Mouse (Mus musculus) heart, embryonic 12.5 days (tissue): ENCODE data around the gene Olfr732. TPM values are rescaled to one million over a fixed set of nuclear protein-coding genes. Genes with fewer than 3 reads are reported as not detected.

Experiments
- ATAC-seq: fragments of 200-750 bp; cut with Nextera tagmentation; 2 replicates; pipeline ENCODE4 v1.8.0; 2017; ENCODE audit warnings: moderate TSS enrichment, moderate library complexity; ENCODE audit not compliant: insufficient number of reproducible peaks, low FRiP score
- H3K27ac ChIP-seq: fragments of 300-500 bp; sonication (generic); 2 replicates; pipeline ENCODE4 v1.5.1; 2016; ENCODE audit warnings: mild to moderate bottlenecking, moderate library complexity; ENCODE audit not compliant: poor library complexity, severe bottlenecking
- H3K27me3 ChIP-seq: fragments of 300-500 bp; sonication (generic); replicated peaks from 2 replicates; pipeline ENCODE4 v1.6.1; 2016; ENCODE audit warnings: mild to moderate bottlenecking, moderate library complexity
- H3K36me3 ChIP-seq: fragments of 300-500 bp; sonication (generic); 2 replicates; pipeline ENCODE4 v1.6.1; 2016; ENCODE audit warnings: mild to moderate bottlenecking, moderate library complexity
- H3K4me1 ChIP-seq: fragments of 300-500 bp; sonication (generic); replicated peaks from 2 replicates; pipeline ENCODE4 v1.6.1; 2016; ENCODE audit warnings: mild to moderate bottlenecking
- H3K4me2 ChIP-seq: fragments of 300-500 bp; sonication (generic); 2 replicates; pipeline ENCODE4 v1.6.1; 2016; ENCODE audit warnings: mild to moderate bottlenecking, moderate library complexity
- H3K4me3 ChIP-seq: fragments of 300-500 bp; sonication (generic); 2 replicates; pipeline ENCODE4 v1.5.1; 2016; ENCODE audit warnings: mild to moderate bottlenecking
- H3K9ac ChIP-seq: fragments of 300-500 bp; sonication (generic); 2 replicates; pipeline ENCODE4 v1.6.1; 2016; ENCODE audit warnings: mild to moderate bottlenecking, moderate library complexity
- H3K9me3 ChIP-seq: fragments of 300-500 bp; sonication (generic); replicated peaks from 2 replicates; pipeline ENCODE4 v1.6.1; 2016; ENCODE audit warnings: mild to moderate bottlenecking, moderate library complexity
- WGBS: fragments of 180-500 bp; shearing (Covaris S2); methylation state at CpG from one replicate; pipeline ENCODE4 v1.1.7; 2016; 5-methylcytosine and 5-hydroxymethylcytosine counted together
- polyA plus RNA-seq: library from polyadenylated mRNA; unstranded; fragments of >200 nt; fragmentation: Nextera tagmentation; extraction: Ambion mirVana; gene quantifications from 2 replicates; pipeline ENCODE4 v1.2.1, GENCODE M21; 2016

Olfr732 gene
- polyA plus RNA-seq = not detected in 2 replicates

DNA sequence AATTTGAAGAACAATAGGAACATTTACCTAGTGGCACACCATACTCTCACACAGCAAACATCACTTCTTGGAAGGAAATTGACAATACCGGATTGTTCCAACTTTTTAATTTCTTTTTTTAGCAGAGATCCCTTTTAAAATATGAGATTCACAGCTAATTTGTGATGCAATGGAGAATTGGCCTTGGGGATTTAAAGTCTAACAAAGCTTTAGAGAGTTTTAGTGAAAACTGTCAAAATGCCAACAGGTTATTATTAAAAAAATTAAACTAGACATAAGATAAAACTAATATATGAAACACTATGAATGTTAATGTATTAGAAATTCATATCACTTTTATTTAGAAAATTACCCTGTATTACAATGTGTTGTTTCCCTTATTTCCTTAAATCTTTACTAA, at the start of gene Olfr732:
TSS of gene Olfr732 (minus strand) at position 101 of the 400 bp plus-strand sequence.
- WGBS = 86% methylated on average over 1 of the region's 1 CpGs
- no peaks in the 10 kb centered on the region for H3K27me3 ChIP-seq

DNA sequence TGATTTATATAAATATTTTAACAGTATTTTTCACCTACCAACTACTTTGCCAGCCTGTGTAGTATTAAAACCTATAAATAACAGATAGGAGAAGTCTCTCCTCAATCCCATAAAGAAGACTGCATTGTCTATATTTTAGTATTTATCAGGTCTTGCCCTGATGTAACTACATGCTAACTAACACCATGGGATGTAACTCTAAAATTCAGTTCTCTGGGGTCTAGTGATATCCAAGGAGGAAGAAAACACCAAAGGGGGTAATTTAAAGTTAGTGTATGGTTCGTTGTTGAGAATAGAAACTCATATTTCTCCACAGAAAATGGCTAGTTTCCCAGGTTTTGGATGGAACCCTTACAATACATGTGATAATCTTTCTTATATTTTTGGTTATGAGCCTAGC, 42.7 kb upstream of the Olfr732 start, which contains the start of gene Olfr734:
TSS of gene Olfr734 (minus strand) at position 101 of the 400 bp plus-strand sequence.
- Histone ChIP-seq H3K9ac (no peak within 1 kb of the TSS), H3K4me3 (no peak within 1 kb of the TSS), H3K4me1 (no peaks in the 10 kb centered on the region), H3K4me2 (no peak within 1 kb of the TSS), H3K27ac (no peak within 1 kb of the TSS), H3K27me3 (no peaks in the 10 kb centered on the region), H3K36me3 (no peaks in the 10 kb centered on the region), H3K9me3 (no peaks in the 10 kb centered on the region)
- ATAC-seq = no peak
- 61% methylated on average over 1 of the region's 1 CpGs for WGBS

More for the DNA sequence above, at the start of gene Olfr732:
- H3K4me1 ChIP-seq = no peaks in the 10 kb centered on the region
- H3K9me3 ChIP-seq = no peaks in the 10 kb centered on the region
- H3K4me2 ChIP-seq = no peak within 1 kb of the TSS
- no peak within 1 kb of the TSS for H3K4me3 ChIP-seq
- H3K27ac ChIP-seq = no peak within 1 kb of the TSS
- no peak for ATAC-seq
- H3K36me3 ChIP-seq = no peaks in the 10 kb centered on the region
- H3K9ac ChIP-seq = no peak within 1 kb of the TSS

DNA sequence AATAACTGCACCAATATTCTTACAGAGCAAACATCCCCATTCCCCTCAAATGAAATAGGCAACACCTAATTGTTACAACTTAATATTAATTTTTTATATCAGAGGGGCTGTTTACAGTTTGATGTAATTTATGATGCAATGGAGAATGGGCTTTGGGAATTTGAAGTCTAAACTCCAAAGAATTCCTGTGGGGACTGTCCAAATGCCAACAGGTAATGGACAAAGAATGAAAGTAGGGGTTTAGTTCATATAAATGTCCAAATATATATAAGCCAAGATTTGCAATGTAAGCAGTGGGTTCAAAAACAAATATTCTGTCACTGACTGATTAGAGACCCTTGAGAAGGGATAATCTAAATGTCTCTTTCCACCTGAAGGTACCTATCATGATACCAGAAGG, 17.4 kb upstream of the Olfr732 start, which contains the start of gene Olfr733:
TSS of gene Olfr733 (minus strand) at position 101 of the 400 bp plus-strand sequence.
- no peak within 1 kb of the TSS for H3K27ac ChIP-seq
- H3K27me3 ChIP-seq = no peaks in the 10 kb centered on the region
- H3K9me3 ChIP-seq = no peaks in the 10 kb centered on the region
- no peak within 1 kb of the TSS for H3K9ac ChIP-seq
- no peak for ATAC-seq
- H3K4me3 ChIP-seq = no peak within 1 kb of the TSS
- no peak within 1 kb of the TSS for H3K4me2 ChIP-seq
- H3K4me1 ChIP-seq = no peaks in the 10 kb centered on the region
- H3K36me3 ChIP-seq = no peaks in the 10 kb centered on the region

DNA sequence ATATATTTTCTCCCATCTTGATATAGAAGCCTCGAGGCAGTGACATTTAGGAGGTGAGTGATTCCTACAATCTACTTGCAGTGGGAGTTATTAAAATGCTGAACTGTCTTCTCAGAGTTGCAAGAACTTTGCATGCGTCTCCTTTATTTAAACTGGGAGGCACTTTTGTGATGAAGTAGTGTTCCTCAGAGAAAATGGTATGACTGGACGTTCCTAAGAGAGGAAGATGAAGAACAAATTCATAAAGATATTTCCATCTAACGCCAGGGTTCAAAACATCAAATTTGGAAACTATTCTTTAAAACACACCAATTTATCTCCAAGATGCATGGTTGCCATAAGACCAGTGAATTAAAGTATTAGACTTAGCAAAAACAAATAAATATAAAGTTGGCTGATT, 42.2 kb downstream of the Olfr732 start, which contains the start of gene Olfr731:
TSS of gene Olfr731 (minus strand) at position 101 of the 400 bp plus-strand sequence.
- no peak within 1 kb of the TSS for H3K27ac ChIP-seq
- no peak for ATAC-seq
- 0 out of 2 replicates have a peak, but pooled peaks cover 4% of the 10 kb centered on the region for H3K9me3 ChIP-seq
- H3K27me3 ChIP-seq = no peaks in the 10 kb centered on the region
- no peak within 1 kb of the TSS for H3K4me3 ChIP-seq
- no peaks in the 10 kb centered on the region for H3K4me1 ChIP-seq
- no peak within 1 kb of the TSS for H3K9ac ChIP-seq
- H3K4me2 ChIP-seq = no peak within 1 kb of the TSS
- no peaks in the 10 kb centered on the region for H3K36me3 ChIP-seq
- 66% methylated on average over 4 of the region's 4 CpGs for WGBS

Other genes with a start within 250 kb of the Olfr732 start
- gene Olfr725, start 243.8 kb downstream of the Olfr732 start, polyA plus RNA-seq = not detected in 2 replicates
- gene Olfr726, start 193.3 kb downstream of the Olfr732 start, polyA plus RNA-seq = not detected in 2 replicates
- gene Olfr727, start 161.0 kb downstream of the Olfr732 start, polyA plus RNA-seq = not detected in 2 replicates
- not detected in 2 replicates for gene Olfr728, start 141.5 kb downstream of the Olfr732 start, polyA plus RNA-seq
- not detected in 2 replicates for gene Olfr729, start 131.3 kb downstream of the Olfr732 start, polyA plus RNA-seq
- gene Olfr730, start 96.0 kb downstream of the Olfr732 start, polyA plus RNA-seq = not detected in 2 replicates
- gene Olfr731, start 42.3 kb downstream of the Olfr732 start, polyA plus RNA-seq = not detected in 2 replicates
- not detected in 2 replicates for gene Olfr733, start 17.3 kb upstream of the Olfr732 start, polyA plus RNA-seq
- not detected in 2 replicates for gene Olfr734, start 42.6 kb upstream of the Olfr732 start, polyA plus RNA-seq
- gene Olfr735, start 64.7 kb upstream of the Olfr732 start, polyA plus RNA-seq = not detected in 2 replicates
- not detected in 2 replicates for gene Tlr11, start 73.7 kb upstream of the Olfr732 start, polyA plus RNA-seq
- not detected in 2 replicates for gene Olfr736, start 97.0 kb upstream of the Olfr732 start, polyA plus RNA-seq
- not detected in 2 replicates for gene Olfr738, start 123.4 kb upstream of the Olfr732 start, polyA plus RNA-seq
- not detected in 2 replicates for gene Olfr739, start 134.4 kb upstream of the Olfr732 start, polyA plus RNA-seq
- gene Olfr740, start 161.3 kb upstream of the Olfr732 start, polyA plus RNA-seq = not detected in 2 replicates
- not detected in 2 replicates for gene Olfr741, start 188.5 kb upstream of the Olfr732 start, polyA plus RNA-seq
- not detected in 2 replicates for gene Olfr742, start 219.4 kb upstream of the Olfr732 start, polyA plus RNA-seq
- not detected in 2 replicates for gene Olfr743, start 237.6 kb upstream of the Olfr732 start, polyA plus RNA-seq